Mouse (Mus musculus): ENCODE measurements at regions not wholly inside any gene's neighbourhood (a gene's known extent, or its start where the extent isn't known, plus 50 kb on each side); places are given as distances from the start of the nearest gene placed in this dataset.

- no peak for TF ChIP-seq CTCF (IDR thresholded peaks at IDR 0.05; ENCODE audit: low read depth, low read length)
- no peak for TF ChIP-seq POLR2A (IDR thresholded peaks at IDR 0.05; ENCODE audit: insufficient read depth, low read length)
These were observed 137.7 kb upstream of the Id2 start for GRCm38 (mm10) chr12:25234636-25235035.
